Mouse (Mus musculus) Patski (cell line): ENCODE data around the gene Tmcc2. TPM values are rescaled to one million over a fixed set of nuclear protein-coding genes. Genes with fewer than 3 reads are reported as not detected.

Experiments
- ATAC-seq: fragments of 100-300 bp; one replicate; pipeline ENCODE4 v1.8.0; 2021
- CTCF ChIA-PET: fragments of 350-600 bp; sonication (Branson Sonifier 250); formaldehyde crosslinking; loops from one replicate; lab custom pipeline; 2022; ENCODE audit warnings: inconsistent platforms; lab: Charles Lee
- POLR2A ChIA-PET: fragments of 350-600 bp; sonication (Branson Sonifier 250); formaldehyde crosslinking; loops from one replicate; lab custom pipeline; 2022; ENCODE audit warnings: antibody characterized with exemption, inconsistent platforms; lab: Charles Lee
- DNase-seq: peaks from one replicate; pipeline ENCODE4 v3.0.0-alpha.2; 2011; ENCODE audit warnings: low read depth, low spot score
- H3K27me3 ChIP-seq: fragments of 371-371 bp; one replicate; pipeline ENCODE4 v1.5.1; 2021
- CTCF ChIP-seq: fragments of 100-300 bp; IDR thresholded peaks from one replicate; pipeline ENCODE4 v1.5.1; 2021
- in situ Hi-C: fragments of 300-500 bp; cut with MboI; formaldehyde crosslinking; loops from 3 replicates; pipeline ENCODE4 v1.11.1; 2018; ENCODE audit warnings: low pct_unique_long_range_greater_than_20kb, mixed read lengths
- polyA plus RNA-seq: library from polyadenylated mRNA; unstranded; gene quantifications from one replicate; pipeline ENCODE4 v1.2.3, GENCODE M21; 2021

Gene Tmcc2
- polyA plus RNA-seq, 1 experiment from 2014 or later, result 12.2 TPM

DNA sequence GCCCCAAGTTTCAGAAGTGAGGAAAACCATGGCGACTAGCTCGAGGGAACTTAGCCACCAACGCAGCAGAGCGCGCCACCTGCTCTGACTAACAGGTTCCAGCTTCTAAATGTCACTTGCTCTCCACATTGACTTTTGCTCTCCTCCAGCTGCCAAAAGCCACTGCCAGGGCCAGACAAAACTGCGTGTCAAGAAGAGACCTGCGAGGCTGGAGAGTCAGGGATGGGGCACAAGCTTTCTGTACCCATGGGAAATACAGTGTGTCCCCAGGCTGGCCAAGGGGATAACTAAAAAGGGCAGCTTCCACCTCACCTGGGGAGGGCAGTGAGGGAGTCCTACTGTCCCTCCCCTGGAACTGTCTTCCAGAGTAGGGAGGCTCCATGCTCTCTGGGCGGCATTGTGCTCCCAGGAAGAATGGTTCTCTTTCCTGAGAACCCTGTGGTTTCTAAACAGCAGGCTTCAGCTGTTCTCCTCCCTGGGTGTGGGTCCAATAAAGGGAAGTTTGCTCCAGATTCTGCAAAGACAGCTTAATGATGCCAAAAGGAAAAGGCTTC lies 7.0 kb downstream of the Tmcc2 start:
- CTCF ChIA-PET, result interaction anchor here (1.0 kb wide), 1 partner anchor 136 kb away, joined by 3 read pairs; no protein-coding TSS in a partner anchor
- DNase-seq (no peak), ATAC-seq (no peak)
- H3K27me3 ChIP-seq, result no peaks in the 10 kb centered on the region
- TF ChIP-seq CTCF, result no peak
- POLR2A ChIA-PET, result no interaction called here
- in situ Hi-C loops, result no loop called here

DNA sequence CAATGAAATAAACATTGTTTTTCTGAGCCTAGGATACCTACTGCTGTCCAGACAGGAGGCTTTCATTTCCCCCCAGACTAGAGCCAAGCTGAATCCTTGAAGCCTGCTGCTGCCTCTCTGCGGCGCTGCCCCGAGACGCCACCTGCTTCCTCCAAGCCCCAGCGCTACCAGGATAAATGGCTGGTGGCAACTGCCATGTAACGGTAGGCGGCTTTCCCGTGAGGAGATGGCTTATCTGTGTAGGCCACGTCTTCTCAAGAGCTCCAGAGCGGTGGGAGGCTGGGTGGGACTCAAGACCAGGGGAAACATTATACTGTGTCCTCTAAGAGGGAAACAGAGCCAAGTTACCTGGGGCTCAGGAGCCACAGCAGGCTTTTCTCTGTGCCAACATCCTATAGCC lies 9.2 kb downstream of the Tmcc2 start:
- ATAC-seq (no peak), DNase-seq (no peak)
- TF ChIP-seq CTCF, result no peak
- ChIA-PET POLR2A (interaction anchor here (1.1 kb wide), 1 partner anchor 8 kb away, joined by 4 read pairs; no protein-coding TSS in a partner anchor), CTCF (interaction anchor here (1.3 kb wide), 1 partner anchor 12 kb away, joined by 3 read pairs; no protein-coding TSS in a partner anchor)
- in situ Hi-C loops, result no loop called here
- H3K27me3 ChIP-seq, result no peaks in the 10 kb centered on the region

DNA sequence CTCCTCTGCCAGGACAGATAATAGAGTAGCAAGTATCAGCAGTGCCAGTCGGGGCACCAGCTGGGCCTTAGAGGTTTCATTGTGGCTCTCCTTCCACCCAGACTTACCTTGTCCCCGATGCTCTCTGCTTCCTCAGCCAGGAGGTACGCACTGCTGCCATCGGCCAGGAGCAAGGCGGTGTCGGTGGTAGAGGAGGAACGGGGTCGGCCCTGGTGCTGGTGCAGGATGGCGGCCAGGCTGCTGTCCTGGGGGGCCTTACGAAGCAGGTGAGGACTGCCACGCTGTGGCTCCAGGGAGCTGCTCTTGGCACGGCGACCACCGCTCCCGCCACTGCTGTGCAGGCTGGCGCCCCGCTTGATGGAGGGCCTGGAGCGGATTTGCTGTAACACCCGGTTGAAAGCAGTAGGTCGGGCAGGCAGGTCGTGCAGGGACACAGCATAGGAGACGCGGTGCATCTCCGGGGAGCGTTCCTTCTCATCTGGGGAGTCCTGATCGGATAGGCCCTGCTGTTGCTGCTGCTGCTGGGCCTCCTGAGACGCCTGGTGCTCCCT lies 10.5 kb downstream of the Tmcc2 start:
- ATAC-seq, result no peak

GRCm38 (mm10) chr1:132377811-132378210 lies 13.3 kb downstream of the Tmcc2 start:
- DNase-seq, result no peak
- POLR2A ChIA-PET, result no interaction called here
- no peak for ATAC-seq
- TF ChIP-seq CTCF, result no peak
- CTCF ChIA-PET, result interaction anchor here (1.0 to 1.7 kb wide), 2 partner anchors 13 to 65 kb away, joined by 3 to 4 read pairs; partner anchors contain the start of gene Tmcc2
- in situ Hi-C loops, result no loop called here
- no peaks in the 10 kb centered on the region for H3K27me3 ChIP-seq

More for the DNA sequence above, 10.5 kb downstream of the Tmcc2 start:
- no peak for TF ChIP-seq CTCF
- in situ Hi-C loops, result no loop called here
- DNase-seq, result no peak
- POLR2A ChIA-PET, result no interaction called here
- H3K27me3 ChIP-seq, result no peaks in the 10 kb centered on the region
- CTCF ChIA-PET, result no interaction called here

DNA sequence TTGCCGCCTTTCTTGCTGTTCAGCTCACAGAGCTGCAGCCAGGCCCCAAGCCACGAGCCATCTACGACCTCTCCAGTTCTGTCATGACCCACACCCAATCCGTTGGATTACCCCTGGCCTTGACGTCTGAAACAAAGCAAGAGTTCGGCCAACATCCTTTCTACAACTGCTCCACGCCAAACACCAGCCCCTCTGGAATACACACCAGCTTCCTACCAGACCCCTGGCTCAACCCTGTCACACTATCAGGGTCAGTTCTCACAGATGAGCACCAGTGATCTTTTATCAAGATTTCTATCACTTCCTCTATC lies 14.1 kb downstream of the Tmcc2 start:
- ATAC-seq (no peak), DNase-seq (no peak)
- POLR2A ChIA-PET, result no interaction called here
- no peaks in the 10 kb centered on the region for H3K27me3 ChIP-seq
- CTCF ChIA-PET, result no interaction called here
- in situ Hi-C loops, result no loop called here
- TF ChIP-seq CTCF, result no peak

- ChIA-PET CTCF (no interaction called here), POLR2A (no interaction called here)
- DNase-seq (no peak), ATAC-seq (no peak)
- no peak for TF ChIP-seq CTCF
- H3K27me3 ChIP-seq, result no peaks in the 10 kb centered on the region
- in situ Hi-C loops, result no loop called here
These were observed 14.6 kb downstream of the Tmcc2 start for GRCm38 (mm10) chr1:132376211-132377054.

DNA sequence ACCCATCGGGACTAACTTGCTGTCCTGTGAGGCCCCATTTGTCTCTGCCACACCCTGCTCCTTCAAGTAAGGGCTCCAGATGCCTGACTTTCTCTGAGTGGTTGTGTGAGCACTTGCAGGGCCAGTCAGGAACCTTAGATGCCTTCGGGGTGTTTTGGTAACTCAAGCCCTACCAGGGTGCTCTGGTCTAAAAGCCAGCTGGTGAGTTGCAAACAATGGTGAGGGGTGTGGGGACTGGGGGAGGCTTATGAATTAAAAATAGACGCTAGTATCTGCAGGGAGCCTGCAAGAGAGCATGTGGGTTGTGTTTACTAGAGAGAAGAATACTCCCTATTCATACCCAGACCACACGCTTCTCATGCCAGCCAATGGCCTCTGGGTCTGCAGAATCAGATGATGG lies 15.8 kb downstream of the Tmcc2 start:
- no peak for DNase-seq
- in situ Hi-C loops, result no loop called here
- TF ChIP-seq CTCF, result no peak
- POLR2A ChIA-PET, result no interaction called here
- no peaks in the 10 kb centered on the region for H3K27me3 ChIP-seq
- CTCF ChIA-PET, result interaction anchor here (1.7 kb wide), 1 partner anchor 44 kb away, joined by 4 read pairs; no protein-coding TSS in a partner anchor
- ATAC-seq, result no peak

DNA sequence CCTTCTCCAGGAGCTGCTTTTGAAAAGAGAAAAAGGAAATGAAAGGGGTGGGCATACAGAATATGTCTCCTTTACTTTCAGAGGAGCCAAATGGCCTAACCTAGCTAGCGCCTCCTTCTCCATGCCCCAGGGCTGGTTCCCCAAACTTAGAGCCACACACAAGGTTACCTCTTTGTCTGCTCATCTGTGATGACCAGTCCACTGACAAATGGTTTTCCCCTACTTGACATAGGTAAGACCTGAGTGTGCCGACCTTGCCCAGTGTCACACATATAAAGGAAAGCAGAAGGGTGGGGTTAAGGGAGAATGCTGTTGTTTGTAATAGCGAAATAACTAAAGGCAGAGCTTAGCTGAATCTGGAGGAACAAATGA lies 16.2 kb downstream of the Tmcc2 start:
- POLR2A ChIA-PET, result no interaction called here
- CTCF ChIA-PET, result interaction anchor here (1.3 to 1.7 kb wide), 2 partner anchors 10 to 44 kb away, joined by 4 read pairs; no protein-coding TSS in a partner anchor
- DNase-seq, result no peak
- ATAC-seq, result no peak
- in situ Hi-C loops, result no loop called here
- TF ChIP-seq CTCF, result no peak
- no peaks in the 10 kb centered on the region for H3K27me3 ChIP-seq

GRCm38 (mm10) chr1:132374140-132374872 lies 16.8 kb downstream of the Tmcc2 start:
- ChIA-PET POLR2A (no interaction called here), CTCF (interaction anchor here (1.1 to 1.7 kb wide), 4 partner anchors 11 to 45 kb away, joined by 3 to 4 read pairs (median 4); no protein-coding TSS in a partner anchor)
- DNase-seq, result no peak
- TF ChIP-seq CTCF, result no peak
- H3K27me3 ChIP-seq, result no peaks in the 10 kb centered on the region
- in situ Hi-C loops, result no loop called here
- ATAC-seq, result no peak

GRCm38 (mm10) chr1:132372896-132373534 lies 18.1 kb downstream of the Tmcc2 start:
- no peak for TF ChIP-seq CTCF
- ChIA-PET CTCF (interaction anchor here (0.9 to 1.3 kb wide), 4 partner anchors 15 to 68 kb away, joined by 3 to 6 read pairs (median 4); no protein-coding TSS in a partner anchor), POLR2A (no interaction called here)
- DNase-seq (no peak), ATAC-seq (no peak)
- in situ Hi-C loops, result no loop called here
- H3K27me3 ChIP-seq, result no peaks in the 10 kb centered on the region
